Mouse (Mus musculus) monocyte, adult 59 days (primary cell): ENCODE results near the gene Olfr1444. TPM values are rescaled to one million over a fixed set of nuclear protein-coding genes. Genes with fewer than 3 reads are reported as not detected.

Experiments
- total RNA-seq, 2 experiments: library from RNA; stranded (reverse); gene quantifications; one replicate each; pipeline ENCODE4 v1.2.4; 2023

Olfr1444 gene
- under 1 TPM; 0.45 to 0.55 TPM for total RNA-seq

DNA sequence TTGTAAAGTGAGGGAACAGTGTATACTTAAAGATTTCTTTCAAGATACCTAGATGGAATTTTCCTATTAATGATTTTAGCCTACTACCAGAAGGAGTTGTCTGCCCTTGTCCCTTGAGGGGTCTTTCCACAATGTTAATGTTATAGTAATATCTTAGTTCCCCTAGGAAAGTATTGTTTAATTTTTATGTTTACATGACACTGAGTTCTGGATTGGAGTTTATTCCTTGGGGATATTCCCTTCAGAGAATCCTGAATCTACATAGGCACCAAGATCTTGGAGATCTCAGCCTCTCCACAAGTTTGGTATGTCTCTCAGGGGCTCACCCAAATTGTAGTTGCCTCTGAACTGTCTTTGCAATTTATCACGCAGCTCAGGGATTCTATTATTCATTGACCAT, at the start of gene Olfr1444:
Olfr1444 (plus strand) TSS at position 301 of the 400 bp plus-strand sequence.

GRCm38 (mm10) chr19:12846382-12846781, 10.7 kb upstream of the Olfr1444 start, which contains the start of gene Gm5244:
Gene Gm5244 (plus strand): TSS chr19:12846682.

GRCm38 (mm10) chr19:12883555-12883954, 26.5 kb downstream of the Olfr1444 start, which contains the start of gene Olfr1445:
Gene Olfr1445 (plus strand): TSS chr19:12883855.

GRCm38 (mm10) chr19:12893424-12893823, 36.3 kb downstream of the Olfr1444 start, which contains the start of gene Olfr1446:
Gene Olfr1446 (minus strand): TSS chr19:12893524.

GRCm38 (mm10) chr19:12903643-12904042, 46.6 kb downstream of the Olfr1444 start, which contains the start of gene Olfr1447:
Gene Olfr1447 (minus strand): TSS chr19:12903743.

Other genes starting within 250 kb of the Olfr1444 start
- gene Glyat, start 224.0 kb upstream of the Olfr1444 start, total RNA-seq, result not detected
- not detected for gene Olfr1442, start 186.8 kb upstream of the Olfr1444 start, total RNA-seq
- not detected for gene Olfr1443, start 179.2 kb upstream of the Olfr1444 start, total RNA-seq
- gene Keg1, start 161.5 kb upstream of the Olfr1444 start, total RNA-seq, result not detected
- gene Cntf, start 91.7 kb upstream of the Olfr1444 start, total RNA-seq, result 1 to 10 TPM; 2.5 to 4.5 TPM
- gene Zfp91, start 61.2 kb upstream of the Olfr1444 start, total RNA-seq, result 10 to 100 TPM; 64.7 to 67.3 TPM
- 10 to 100 TPM; 40.6 to 41.1 TPM for gene Lpxn, start 61.1 kb upstream of the Olfr1444 start, total RNA-seq
- gene Gm5244, start 10.6 kb upstream of the Olfr1444 start, total RNA-seq, result under 1 TPM in 1 of 2 experiments, not detected in 1; 0.71 TPM
- not detected for gene Olfr1445, start 26.6 kb downstream of the Olfr1444 start, total RNA-seq
- gene Olfr1446, start 36.2 kb downstream of the Olfr1444 start, total RNA-seq, result not detected
- gene Olfr1447, start 46.5 kb downstream of the Olfr1444 start, total RNA-seq, result not detected
- gene Olfr1448, start 67.1 kb downstream of the Olfr1444 start, total RNA-seq, result not detected
- not detected for gene Olfr1449, start 73.6 kb downstream of the Olfr1444 start, total RNA-seq
- not detected for gene Olfr1450, start 93.0 kb downstream of the Olfr1444 start, total RNA-seq
- gene Olfr1451, start 137.7 kb downstream of the Olfr1444 start, total RNA-seq, result not detected
- gene Olfr1453, start 171.0 kb downstream of the Olfr1444 start, total RNA-seq, result not detected
- not detected for gene Olfr1454, start 203.3 kb downstream of the Olfr1444 start, total RNA-seq
- gene Olfr1457, start 240.6 kb downstream of the Olfr1444 start, total RNA-seq, result not detected
- not detected for gene Olfr1458, start 249.5 kb downstream of the Olfr1444 start, total RNA-seq